Mouse (Mus musculus) gastrocnemius, adult 8-10 months (tissue): Measurements from ENCODE around the gene Doc2g. TPM values are rescaled to one million over a fixed set of nuclear protein-coding genes. Genes with fewer than 3 reads are reported as not detected.
A peak's percentile ranks its signal among the peaks of the same experiment; 100 is the strongest.

ENCODE experiments used
- DNase-seq, 2 experiments: peaks; one replicate each; pipeline ENCODE4 v3.0.0; 2022; ENCODE audit warnings: low spot score in 2 of 2
- total RNA-seq, 4 experiments: library from RNA; stranded (reverse); gene quantifications; 2 replicates each; pipeline ENCODE4 v1.2.4; 2022

The Doc2g gene
- total RNA-seq, 4 experiments from 2014 or later: 0.36 to 1.2 (median 0.73) TPM

DNA sequence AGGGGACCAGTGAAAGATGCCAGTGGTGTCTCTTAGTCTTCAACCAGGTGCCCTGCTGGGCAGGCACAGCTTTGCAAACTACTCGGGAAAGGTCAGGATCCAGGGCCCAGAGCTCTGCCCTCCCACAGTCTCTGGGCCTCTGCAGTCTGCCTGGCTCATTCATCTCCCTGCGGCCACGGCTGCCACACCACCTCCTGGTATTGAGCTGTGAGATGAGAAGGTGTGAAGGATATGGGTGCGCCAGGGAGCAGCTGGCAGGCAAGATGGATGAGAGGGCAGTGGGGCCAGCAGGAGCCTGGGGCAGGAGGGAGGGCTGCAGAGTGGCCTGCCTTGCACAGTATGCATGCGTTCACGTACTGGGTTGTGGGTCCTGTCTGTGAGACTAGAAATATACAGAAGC, 12.3 kb upstream of the Doc2g start:
- peak in 1 of 2 experiments; percentile 48 for DNase-seq

DNA sequence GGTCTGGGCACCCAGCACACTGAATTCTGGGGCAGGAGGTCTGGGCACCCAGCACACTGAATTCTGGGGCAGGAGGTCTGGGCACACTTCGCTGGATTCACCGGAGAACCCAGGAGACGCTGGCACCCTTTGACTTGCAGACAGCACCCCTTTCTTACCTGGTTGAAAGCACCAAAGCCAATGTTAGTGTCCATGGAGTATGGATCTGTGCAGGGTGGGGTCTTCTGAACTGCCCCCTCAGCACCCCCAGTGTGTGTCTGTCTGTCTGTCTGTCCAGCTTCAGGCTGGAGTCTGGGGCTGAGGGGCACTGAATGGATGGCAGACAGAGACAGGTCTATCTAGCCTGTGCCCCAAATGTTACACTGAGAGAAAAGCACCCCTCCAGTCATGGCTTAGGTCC, 11.6 kb upstream of the Doc2g start:
- DNase-seq: no peak

DNA sequence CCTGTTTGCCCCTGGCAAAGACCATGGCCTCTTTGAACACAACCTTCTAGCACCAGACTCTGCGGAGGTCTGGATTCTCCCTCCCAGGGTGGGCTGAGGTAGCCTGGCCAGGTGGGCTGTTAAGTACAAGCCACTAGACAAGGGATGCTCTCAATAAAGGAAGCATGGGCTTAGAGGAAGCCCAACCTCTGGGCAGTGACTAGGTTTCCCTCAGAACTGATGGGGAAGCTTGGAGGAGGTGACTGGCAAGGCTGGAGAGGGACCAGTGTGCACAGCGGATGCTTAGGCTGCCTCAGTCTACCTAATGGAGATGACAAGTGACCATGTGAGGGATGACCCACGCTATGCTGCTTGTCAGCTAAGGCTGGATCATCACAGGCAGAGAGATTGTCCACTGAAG, 11.1 kb upstream of the Doc2g start:
- no peak for DNase-seq

GRCm38 (mm10) chr19:3992416-3992815, 10.7 kb upstream of the Doc2g start, which contains the start of gene Tbx10:
TSS of gene Tbx10 (plus strand) at chr19:3992752.
- DNase-seq: no peak

DNA sequence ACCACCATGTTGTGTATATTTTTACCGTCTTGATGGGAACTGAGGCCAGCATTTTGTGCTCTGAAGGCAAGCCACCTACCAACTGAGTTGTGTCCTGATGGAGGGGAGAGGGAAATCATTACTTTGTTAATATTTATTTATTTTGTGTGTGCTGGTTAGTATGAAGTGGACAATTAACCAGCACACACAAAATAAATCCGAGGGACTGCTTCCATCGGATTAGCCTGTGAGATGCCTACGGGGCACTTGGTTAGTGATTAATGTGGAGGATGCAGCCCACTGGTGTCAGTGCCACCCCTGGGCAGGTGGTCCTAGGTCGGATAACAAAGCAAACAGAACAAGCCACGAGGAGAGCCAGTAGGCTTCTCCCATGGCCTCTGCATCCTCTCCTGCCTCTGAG, 8.2 kb upstream of the Doc2g start:
- DNase-seq: no peak

DNA sequence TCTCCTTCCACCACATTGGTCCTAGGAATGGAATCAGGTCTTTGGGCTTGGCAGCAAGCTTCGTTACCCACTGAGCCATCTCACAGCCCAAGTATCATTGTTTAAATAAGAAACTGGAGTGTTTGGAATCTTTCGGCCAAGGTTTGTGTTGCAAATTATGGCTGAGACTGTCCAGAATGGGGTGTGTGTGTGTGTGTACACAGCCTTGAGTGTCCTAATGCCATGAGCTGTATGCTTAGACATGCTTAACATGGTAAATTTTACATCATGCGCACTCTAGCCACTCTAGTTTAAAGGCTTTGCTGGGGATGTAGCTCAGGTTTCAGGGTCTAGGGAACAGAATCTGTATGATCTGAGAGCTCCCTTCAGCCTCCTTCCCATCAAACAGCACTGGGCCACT, 7.6 kb upstream of the Doc2g start:
- no peak for DNase-seq

DNA sequence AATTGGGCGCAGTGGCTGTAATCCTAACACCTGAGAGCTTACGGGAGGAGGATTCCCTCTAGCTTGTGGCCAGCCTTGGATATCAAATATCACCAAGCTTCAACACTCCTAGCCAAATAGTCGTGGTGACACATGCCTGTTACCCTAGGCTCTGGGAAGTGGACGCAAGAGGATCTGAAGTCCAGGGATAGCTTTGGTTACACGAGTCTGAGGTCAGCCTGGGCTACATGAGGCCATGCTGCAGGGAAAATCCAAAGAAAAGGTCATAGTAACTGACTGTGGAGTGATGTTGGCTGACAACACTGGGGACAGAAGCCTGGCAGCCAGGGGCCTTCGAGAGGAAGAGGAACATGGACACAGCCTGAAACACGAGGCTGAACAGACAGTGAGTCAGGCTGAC, 7.0 kb upstream of the Doc2g start:
- no peak for DNase-seq

DNA sequence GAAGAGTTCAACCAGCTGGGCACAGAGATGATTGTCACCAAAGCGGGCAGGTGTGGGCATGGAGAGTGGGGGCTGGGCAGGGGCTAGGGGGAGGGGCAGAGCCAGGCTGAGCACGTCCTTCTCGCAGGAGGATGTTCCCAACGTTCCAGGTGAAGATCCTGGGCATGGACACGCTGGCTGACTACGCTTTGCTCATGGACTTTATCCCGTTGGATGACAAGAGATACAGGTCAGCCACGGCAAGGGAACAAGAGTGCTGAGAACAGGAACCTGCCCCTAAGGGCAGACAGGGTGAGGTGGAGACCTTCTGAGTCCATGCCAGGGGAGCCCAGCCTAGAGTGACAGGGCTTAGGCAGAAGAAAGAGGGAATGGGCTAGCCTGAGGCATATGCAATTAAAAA, 6.4 kb upstream of the Doc2g start:
- no peak for DNase-seq

GRCm38 (mm10) chr19:3997231-3997630, 5.9 kb upstream of the Doc2g start:
- no peak for DNase-seq

GRCm38 (mm10) chr19:3998335-3998734, 4.8 kb upstream of the Doc2g start:
- DNase-seq: no peak

DNA sequence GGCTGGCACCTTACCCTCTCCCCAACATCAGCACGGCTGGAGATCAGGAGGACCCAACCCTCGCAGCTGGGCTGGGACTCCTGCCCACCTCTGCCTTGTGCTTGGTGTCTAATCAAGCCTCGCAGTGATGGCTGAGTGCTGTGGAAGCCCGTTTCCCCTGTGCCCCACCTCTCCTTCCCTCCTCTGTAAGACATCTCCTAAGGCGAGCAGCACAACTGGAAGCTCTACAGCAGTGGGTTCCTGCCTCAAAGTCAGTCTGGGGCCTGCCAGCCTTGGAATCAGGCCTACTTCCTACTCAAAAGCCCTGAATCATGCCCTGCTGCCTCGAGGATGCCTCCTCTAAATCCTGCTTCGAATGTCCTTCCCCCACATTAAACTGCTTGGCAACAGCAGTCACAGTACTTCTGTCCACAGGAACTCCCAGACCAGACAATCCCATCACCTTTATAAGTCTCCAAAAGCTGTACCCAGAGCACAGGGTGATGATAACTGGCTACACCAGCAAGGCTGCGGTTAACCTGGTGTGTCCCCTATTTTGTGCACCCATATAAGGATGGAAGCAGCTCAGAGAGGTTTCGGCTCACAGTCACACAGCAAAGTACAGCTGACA, 3.9 kb upstream of the Doc2g start:
- no peak for DNase-seq

DNA sequence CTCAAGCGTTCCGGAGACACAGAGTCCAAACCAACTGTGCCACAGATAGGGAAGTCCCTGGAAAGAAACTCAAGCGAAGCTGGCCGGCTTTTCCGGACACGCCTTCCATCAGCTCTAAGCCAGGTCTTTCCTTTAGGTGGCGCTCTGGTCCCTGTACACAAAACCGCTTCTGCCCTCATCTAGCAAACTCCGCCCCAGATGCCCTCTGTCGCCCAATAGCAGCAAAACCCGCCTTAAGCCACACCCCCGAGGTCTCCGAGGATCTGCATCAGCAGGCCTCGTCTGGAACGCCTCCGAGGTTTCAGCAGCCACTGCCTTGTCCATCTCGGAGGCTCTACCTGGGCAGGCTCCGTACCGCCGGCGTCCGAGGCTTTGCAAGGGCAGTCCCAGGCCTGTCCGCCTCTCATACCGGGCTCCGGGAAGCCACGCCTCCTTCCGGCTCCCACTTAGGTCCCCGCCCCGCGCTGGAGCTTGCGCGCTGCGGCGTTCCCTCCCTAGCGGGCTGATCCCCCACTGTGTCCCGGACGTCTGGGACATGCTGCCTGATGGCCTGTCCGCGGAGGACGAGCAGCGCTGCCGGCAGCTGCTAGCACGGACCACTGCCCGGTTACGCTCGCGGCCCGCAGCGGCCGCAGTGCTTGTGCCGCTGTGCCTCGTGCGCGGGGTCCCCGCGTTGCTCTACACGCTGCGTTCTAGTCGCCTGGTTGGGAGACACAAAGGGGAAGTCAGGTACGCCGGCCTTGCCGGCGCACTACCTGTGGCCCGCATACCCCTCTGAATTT, 2.8 kb upstream of the Doc2g start, which contains the start of the genes Nudt8 and Gm49405:
TSS of gene Nudt8 (plus strand) at position 462 of the 782 bp plus-strand sequence.
TSS of gene Gm49405 (plus strand) at position 508 of the 782 bp plus-strand sequence.
- peak; percentile 95 to 97 for DNase-seq

GRCm38 (mm10) chr19:4000949-4001525, 2.1 kb upstream of the Doc2g start:
- no peak for DNase-seq

- no peak for DNase-seq
These were observed 1.4 kb upstream of the Doc2g start for GRCm38 (mm10) chr19:4001752-4002151.

DNA sequence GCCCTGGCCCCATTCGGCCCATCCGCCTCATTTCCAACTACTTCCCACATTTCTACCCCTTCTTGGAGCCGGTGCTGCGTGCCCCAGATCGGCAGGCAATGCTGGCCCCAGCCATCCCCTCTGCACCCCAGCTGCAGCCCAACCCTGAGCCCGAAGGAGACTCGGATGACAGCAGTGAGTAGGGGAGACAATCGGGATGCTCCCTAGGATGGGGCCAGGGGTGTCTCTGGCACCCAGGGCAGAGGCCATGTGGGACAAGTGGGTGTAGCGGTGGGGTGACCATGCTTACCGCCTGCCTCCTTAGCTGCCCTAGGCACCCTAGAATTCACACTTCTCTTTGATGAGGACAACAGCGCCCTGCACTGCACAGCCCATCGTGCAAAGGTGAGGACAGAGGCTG, 528 bp downstream of the Doc2g start:
- no peak for DNase-seq

DNA sequence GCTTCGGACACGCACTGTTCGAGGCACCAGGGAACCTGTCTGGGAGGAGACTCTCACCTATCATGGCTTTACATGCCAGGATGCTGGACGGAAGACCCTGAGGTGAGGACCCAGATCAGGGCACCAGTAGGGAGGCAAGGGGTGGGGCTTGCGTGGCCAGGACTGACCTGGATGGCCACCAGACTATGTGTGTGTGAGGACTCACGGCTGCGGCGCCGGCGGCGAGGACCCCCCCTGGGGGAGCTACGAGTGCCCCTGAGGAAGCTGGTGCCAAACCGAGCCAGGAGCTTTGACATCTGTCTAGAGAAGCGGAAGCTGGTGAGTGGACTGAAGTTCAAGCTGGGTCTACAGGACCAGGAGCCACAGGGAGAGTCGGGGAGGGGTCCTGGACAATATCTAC, 1.2 kb downstream of the Doc2g start:
- no peak for DNase-seq

- DNase-seq: no peak
These were observed 2.0 kb downstream of the Doc2g start for GRCm38 (mm10) chr19:4005091-4005490.

DNA sequence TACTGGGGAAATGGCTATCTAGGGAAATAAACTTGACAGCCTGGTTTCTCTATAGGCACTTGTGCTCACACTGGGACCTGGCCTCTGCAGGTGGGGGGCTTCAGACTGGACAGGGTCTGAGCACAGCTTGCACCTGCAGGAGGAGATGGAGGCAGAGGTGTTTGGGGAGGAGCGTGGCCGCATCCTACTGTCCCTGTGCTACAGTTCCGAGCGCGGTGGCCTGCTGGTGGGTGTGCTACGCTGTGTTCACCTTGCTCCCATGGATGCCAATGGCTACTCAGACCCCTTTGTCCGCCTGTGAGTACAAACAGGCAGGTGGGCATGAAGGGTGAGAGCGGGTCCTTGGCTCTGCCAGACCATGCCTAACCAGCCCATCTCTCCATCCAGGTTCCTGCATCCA, 2.9 kb downstream of the Doc2g start:
- no peak for DNase-seq

DNA sequence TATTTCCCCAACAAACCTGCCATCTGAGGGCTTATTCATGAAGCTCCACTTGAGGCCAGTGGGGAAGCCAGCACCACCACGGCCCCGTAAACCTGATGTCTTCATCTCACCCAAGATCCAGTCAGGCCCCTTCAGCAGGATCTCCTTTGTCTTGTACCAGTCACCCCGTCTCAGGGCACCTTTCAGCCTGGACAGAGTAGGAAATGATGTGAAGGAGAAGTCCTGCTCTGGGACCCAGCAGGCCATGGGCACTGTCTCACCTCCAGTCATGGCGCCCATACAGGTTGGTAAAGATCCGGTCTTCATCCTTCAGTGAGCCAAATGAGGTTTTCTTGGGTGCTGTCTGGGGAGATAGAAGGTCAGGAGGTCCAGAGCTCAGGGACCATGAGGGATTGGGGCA, 8.0 kb downstream of the Doc2g start:
- no peak for DNase-seq

DNA sequence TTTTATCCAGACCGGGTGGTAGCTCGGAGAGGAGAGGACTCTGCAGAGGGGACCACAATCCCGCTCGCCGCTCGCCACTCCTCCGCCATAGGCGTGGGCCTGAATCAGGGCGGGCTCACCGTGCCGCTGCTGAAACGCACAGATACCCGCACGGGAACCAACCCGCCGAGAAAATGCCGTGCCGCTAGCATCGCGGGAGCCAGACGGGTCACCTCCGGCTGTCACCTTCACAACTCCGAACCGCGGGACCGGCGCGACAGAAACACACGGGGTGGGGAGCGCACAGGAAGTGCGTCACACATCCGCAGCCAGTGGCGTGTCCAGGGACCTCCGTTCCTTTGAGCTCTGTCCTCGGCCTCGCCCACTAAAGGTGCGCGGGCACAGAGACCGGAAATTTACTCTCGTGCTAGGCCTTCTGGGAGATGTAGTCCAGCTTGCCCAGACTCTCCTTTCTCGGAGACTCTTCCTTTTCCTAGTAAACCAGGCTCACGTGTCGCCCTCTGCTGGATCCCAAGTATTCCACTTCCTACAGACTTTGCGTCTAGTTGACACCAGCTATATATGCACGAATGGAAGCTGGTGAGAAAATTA, 9.4 kb downstream of the Doc2g start, which contains the start of gene Ndufv1:
TSS of gene Ndufv1 (minus strand) at position 375 of the 591 bp plus-strand sequence.
- peak; percentile 95 to 97 for DNase-seq

GRCm38 (mm10) chr19:4013066-4013465, 10.0 kb downstream of the Doc2g start:
- DNase-seq: no peak

GRCm38 (mm10) chr19:4014802-4015201, 11.7 kb downstream of the Doc2g start:
- DNase-seq: no peak
